Mouse (Mus musculus): ENCODE results near the gene Smchd1. TPM values are rescaled to one million over a fixed set of nuclear protein-coding genes. Genes with fewer than 3 reads are reported as not detected.

The Smchd1 gene
- total RNA-seq, 1 experiment from 2014 or later, result 42.5 TPM

DNA sequence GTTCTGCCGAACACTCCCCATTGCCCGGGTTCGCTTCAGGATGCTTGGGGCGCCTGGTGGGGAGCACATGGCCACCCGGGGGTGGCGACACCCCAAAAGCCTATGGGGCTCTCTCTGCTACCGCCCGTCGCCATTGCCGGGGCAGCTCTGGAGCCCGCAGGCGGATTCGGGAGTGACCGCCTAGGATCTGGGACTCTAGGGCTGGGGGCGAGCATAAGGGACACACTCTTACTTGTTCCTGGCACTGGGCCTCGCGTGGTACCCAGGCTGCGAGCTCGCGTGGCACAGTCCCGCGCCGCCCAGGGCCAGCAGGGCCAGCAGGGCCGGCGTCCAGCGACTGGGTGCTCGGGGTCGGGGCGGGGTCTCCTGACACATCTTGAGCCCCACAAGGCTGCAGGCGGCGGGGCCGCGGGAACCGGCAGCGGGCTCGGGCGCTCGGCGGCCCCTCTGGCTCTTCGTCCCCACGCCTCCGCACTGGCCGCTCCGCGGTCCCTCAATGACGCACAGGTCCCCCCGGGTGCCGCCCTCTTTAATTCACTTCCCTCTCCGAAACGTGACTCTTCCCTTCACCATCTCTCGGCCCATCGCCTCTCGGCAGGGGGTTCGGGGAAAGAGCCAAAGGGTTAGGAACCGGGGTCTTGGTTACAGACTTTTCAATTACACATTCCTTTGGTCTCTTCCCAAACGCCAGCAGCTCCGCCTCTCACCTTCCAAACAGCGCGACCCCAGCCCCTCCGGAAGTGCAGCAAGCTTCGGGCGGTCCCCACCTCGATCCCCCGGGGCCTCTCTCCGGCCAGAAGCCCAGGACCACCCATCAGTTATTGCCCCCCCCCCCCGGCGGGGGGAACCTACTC is 164.4 kb downstream of the Smchd1 start:
- peak; percentile 50 for DNase-seq

DNA sequence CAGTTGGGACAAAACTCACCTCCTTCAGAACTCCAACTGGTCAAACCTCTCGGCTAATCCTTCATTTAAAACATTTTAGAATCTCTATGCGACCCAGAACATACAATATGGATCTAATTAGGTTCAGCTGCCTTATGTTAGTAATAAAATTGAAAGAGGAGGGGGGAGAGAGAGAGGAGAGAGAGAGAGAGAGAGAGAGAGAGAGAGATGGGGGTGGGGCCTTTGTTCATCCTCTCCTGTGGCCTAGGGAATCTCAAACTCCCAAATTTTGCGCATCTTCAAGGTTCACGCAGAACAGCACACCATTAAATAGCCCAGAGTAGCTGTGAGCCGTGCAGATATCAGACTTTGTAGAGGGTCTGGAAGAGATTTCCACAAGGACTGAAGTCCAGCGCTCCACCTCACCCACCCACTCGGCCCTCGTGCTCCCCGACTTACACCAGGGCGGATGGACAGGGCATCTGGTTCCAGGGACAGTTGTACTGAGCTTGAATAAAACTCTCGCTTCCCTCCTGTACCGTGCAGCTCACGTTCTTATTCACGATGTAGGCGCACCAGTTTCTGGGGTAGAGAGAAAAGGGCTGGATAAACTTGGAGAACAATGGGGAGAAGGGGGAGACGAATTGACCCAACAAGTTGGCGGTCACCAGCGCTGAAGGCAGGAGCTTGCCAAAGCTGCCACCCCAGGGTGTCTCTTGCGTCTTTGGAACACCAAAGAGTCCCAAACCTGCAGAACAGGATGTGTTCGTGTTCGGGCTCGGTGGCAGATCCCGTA is 165.2 kb downstream of the Smchd1 start:
- DNase-seq, result no peak

DNA sequence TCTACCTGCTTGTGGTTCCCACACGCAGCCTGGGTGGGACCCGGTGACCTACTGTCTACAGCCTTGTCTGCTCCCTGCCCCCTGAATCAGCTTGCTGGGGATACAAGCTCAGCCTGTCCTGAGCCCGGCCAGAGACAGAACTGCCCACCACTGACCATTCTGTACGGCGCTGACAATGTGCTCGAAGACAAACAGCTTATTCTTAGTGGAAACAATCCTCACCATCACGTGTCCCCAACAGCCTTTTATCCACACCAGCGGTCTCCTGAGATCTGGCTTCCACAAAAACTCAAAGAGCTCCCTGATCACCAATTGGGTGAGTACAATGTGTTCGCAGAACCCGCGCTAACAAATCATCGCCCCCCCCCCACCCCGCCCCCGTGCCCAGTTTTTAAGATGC is 166.0 kb downstream of the Smchd1 start:
- DNase-seq, result no peak

DNA sequence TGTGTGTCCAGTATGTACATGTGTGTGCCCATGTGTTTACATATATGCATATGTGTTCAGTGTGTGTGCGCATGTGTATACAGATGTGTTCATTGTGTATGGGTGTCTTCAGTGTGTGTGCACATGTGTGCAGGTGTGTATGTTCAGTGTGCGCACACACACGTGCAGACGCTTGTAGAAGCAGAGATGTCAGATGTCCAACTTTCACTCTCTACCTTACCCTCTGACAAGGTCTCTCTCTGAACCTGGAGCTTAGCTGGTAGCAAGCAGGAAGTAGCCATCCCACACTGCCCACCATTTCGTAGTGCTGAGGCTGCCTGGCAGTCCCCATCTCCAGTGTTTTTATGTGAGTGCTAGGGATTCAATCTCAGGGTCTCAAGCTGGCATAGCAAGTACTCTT is 166.8 kb downstream of the Smchd1 start:
- DNase-seq, result no peak

DNA sequence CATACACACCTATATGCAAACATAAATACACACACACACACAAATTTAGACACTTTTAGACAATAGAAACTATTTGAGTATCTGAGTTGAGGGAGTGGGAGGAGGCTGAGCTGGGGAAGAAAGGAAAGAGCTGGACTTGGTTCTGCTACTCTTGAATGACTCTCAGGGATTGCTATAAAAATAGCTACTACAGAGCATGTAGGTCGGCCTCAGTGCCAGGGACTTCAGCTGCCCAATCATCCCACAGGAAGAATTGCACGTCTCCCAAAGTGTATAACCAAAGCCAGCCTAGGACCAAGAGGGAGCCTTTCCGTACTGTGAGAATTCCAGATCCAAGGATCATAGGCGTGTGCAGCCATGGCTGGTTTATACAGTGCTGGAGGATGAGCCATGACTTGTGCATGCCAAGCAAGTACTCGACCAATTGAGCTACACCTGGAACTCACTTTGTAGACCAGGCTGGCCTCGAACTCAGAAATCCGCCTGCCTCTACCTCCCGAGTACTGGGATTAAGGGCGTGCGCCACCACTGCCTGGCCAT is 167.8 kb downstream of the Smchd1 start:
- DNase-seq, result no peak

DNA sequence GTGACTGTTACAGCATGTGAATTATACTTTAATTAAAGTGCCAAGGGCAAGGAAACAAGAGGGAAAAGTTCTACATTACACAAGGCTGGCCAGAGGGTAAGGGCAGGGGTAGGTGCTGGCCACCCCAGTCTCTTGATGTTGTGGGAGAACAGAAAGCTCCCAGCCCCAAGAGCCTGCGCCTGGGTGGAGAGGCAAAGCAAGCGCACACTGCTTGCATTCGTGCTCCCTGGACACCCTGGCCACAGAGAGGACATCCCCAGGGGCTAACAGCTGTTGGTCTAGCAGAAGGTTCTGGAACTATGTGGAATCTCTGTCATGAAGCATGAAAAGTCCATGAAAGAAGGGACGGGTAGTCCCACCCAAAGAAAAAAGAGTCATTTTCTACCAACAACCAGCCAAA is 168.4 kb downstream of the Smchd1 start:
- no peak for DNase-seq

DNA sequence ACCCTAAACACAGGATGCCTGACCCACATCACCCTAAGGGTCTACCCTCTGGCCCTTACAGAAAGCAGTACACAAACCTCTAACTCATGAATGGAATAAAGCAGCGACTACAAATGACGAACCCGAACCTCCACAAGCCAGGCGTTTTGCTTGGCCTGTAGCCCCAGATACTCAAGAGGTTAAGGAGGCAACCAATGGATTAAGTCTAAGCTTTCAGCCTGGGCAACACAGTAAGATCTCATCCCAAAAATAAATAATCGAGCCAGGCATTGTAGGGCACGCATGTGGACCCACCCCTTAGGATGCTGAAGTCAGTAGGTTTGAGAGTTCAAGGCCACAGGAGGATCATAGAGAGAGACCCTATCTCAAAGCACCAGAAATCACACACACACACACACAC is 169.1 kb downstream of the Smchd1 start:
- no peak for DNase-seq

DNA sequence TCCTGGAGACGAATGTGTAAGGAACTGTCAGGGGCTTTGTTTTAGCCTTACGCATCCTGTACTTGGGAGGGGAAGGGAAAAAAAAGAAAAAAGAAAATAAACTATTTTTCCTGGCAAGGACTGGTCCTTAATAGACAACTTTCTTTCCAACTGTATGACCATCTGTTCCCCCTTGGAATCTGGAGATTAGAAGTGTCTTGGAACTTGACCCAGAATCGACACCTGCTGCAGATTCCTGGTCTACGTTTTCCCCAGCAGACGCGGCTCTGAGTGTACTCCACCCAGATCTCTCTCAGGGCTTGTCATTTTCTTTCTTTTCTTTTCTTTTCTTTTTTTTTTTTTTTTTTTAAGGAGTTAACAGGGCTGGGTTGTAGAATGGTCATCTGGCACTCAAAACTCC is 171.7 kb downstream of the Smchd1 start:
- DNase-seq, result no peak

DNA sequence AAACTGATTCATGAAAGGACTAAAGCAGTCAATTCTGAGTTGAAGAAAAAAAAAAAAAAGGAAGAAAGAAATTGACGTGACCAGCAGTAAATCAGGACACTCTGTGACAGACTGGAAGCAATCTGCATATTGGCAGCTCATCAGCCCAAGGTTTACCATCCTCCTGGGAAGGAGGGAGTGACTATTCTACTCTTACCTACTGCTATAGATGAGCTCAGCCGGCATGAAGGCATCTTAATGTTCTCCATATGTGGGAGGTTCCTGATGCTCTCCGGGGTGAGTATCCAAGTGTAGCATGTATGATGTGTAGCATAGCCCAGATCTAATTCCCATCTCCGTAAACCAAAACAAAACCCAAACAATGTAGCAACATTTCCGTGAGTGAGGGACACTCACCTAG is 173.7 kb downstream of the Smchd1 start:
- no peak for DNase-seq

DNA sequence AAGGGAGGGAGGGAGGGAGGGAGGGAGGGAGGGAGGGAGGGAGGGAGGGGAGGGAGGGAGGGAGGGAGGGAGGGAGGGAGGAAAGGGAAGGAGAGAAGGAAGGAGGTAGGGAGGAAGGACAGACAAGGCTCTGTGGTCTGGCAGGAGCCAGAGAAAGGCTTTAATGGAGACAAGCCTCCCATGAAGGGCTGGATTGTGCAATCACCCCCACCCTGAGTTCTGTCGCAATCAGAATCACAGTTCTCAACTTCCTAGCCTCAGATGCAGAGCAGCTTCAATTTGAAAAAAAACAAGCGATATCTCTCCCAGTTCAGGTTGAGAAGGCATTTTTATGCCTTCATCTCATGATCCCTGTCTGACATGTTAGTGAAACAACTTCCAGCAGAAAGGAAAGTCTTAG is 174.8 kb downstream of the Smchd1 start:
- peak; percentile 61 for DNase-seq

DNA sequence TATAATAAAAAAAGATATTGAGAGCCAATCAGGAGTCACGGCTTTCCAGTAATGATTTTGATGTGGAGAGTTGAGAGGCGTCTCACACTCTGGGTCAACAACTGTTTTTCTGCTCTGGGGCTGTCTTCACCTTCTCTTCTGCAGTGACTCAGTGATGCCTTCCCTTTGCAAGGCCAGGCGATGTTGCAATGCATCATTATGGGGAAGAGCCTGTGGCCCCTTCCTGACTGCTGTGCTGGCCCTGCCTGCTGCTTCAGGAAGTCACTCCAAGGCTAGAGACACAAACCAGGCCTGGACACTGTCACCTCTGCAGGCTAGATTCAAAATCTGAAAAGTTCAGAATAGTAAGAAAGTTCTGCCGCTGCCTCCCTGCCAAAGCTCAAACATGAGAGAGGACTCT is 175.3 kb downstream of the Smchd1 start:
- DNase-seq, result peak; percentile 43

DNA sequence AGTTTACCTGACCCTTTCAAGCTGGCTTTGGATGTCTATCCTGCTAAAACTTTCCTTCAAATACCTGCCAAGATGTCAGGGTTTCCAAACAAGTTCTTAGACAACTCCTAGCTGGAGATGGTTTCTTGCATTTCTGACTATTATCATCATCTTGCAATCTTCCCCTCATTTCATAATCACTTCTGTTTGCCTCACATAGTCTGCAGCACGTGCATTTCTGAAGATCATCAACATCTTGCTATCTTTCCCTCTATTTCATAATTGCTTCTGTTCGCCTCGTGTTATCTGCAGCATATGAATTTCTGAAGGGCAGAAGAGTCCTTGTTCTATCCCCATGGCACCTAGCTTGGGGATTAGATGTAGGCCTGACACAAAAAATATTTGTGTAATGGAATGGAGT is 180.6 kb downstream of the Smchd1 start:
- DNase-seq, result no peak

Other genes with a start within 250 kb of the Smchd1 start
- 9.2 and 9.4 TPM in 2 replicates for gene Emilin2, start 163.4 kb downstream of the Smchd1 start, total RNA-seq (2021)
- gene Gm4707, start 15.4 kb downstream of the Smchd1 start, total RNA-seq (2021), result 2.8 and 3.1 TPM in 2 replicates
- 9.2 and 9.4 TPM in 2 replicates for gene Ndc80, start 51.5 kb upstream of the Smchd1 start, total RNA-seq (2021)
- 0.59 and 1.1 TPM in 2 replicates for gene Spdya, start 76.7 kb upstream of the Smchd1 start, total RNA-seq (2021)
- 63.9 and 75.8 TPM in 2 replicates for gene Wdr43, start 140.6 kb upstream of the Smchd1 start, total RNA-seq (2021)
- not detected in 2 replicates for gene Togaram2, start 197.9 kb upstream of the Smchd1 start, total RNA-seq (2021)